Mouse (Mus musculus) stomach, embryonic 15.5 days (tissue): Measurements from ENCODE around the gene Slc18b1. TPM values are rescaled to one million over a fixed set of nuclear protein-coding genes. Genes with fewer than 3 reads are reported as not detected.

ENCODE experiments used
- ATAC-seq: fragments of 200-750 bp; cut with Nextera tagmentation; 2 replicates; pipeline ENCODE4 v1.8.0; 2017; ENCODE audit warnings: low read depth, moderate number of reproducible peaks, moderate TSS enrichment; ENCODE audit not compliant: insufficient read depth, low FRiP score
- H3K27ac ChIP-seq: fragments of 300-500 bp; sonication (generic); 2 replicates; pipeline ENCODE4 v1.5.1; 2015; ENCODE audit warnings: mild to moderate bottlenecking, inconsistent platforms
- H3K27me3 ChIP-seq: fragments of 300-500 bp; sonication (generic); replicated peaks from 2 replicates; pipeline ENCODE4 v1.6.1; 2015; ENCODE audit warnings: inconsistent platforms
- H3K36me3 ChIP-seq: fragments of 300-500 bp; sonication (generic); 2 replicates; pipeline ENCODE4 v1.6.1; 2015; ENCODE audit warnings: inconsistent platforms
- H3K4me1 ChIP-seq: fragments of 300-500 bp; sonication (generic); 2 replicates; pipeline ENCODE4 v1.6.1; 2015; ENCODE audit warnings: inconsistent platforms
- H3K4me2 ChIP-seq: fragments of 300-500 bp; sonication (generic); 2 replicates; pipeline ENCODE4 v1.6.1; 2015; ENCODE audit warnings: mild to moderate bottlenecking, inconsistent platforms
- H3K4me3 ChIP-seq: fragments of 300-500 bp; sonication (generic); replicated peaks from 2 replicates; pipeline ENCODE4 v1.5.1; 2015; ENCODE audit warnings: inconsistent platforms
- H3K9ac ChIP-seq: fragments of 300-500 bp; sonication (generic); 2 replicates; pipeline ENCODE4 v1.6.1; 2015; ENCODE audit warnings: inconsistent platforms
- H3K9me3 ChIP-seq: fragments of 300-500 bp; sonication (generic); 2 replicates; pipeline ENCODE4 v1.6.1; 2016; ENCODE audit warnings: inconsistent platforms
- WGBS: fragments of 180-500 bp; shearing (Covaris S2); methylation state at CpG from one replicate; pipeline ENCODE4 v1.1.7; 2015; 5-methylcytosine and 5-hydroxymethylcytosine counted together
- polyA plus RNA-seq: library from polyadenylated mRNA; unstranded; fragments of >200 nt; fragmentation: Nextera tagmentation; extraction: Ambion mirVana; gene quantifications from 2 replicates; pipeline ENCODE4 v1.2.1, GENCODE M21; 2015

The Slc18b1 gene
- polyA plus RNA-seq, 1 experiment from 2014 or later: 14.8 TPM

GRCm38 (mm10) chr10:23852096-23852495 is 55.3 kb downstream of the Slc18b1 start:
- no peak for ATAC-seq
- Histone ChIP-seq H3K9me3 (no peaks in the 10 kb centered on the region), H3K27ac (no peak overlapping the region)

GRCm38 (mm10) chr10:23864362-23865312 is 67.9 kb downstream of the Slc18b1 start:
- Histone ChIP-seq H3K9ac (no peak overlapping the region), H3K4me2 (no peak overlapping the region), H3K27me3 (no peaks in the 10 kb centered on the region), H3K4me1 (no peaks in the 10 kb centered on the region), H3K27ac (no peak overlapping the region), H3K9me3 (no peaks in the 10 kb centered on the region), H3K4me3 (no peak overlapping the region), H3K36me3 (no peaks in the 10 kb centered on the region)
- 65% methylated on average over 9 of the region's 9 CpGs for WGBS
- ATAC-seq: no peak

More at GRCm38 (mm10) chr10:23852096-23852495, 55.3 kb downstream of the Slc18b1 start:
- H3K4me2 ChIP-seq: no peak overlapping the region
- WGBS: 82% methylated on average over 2 of the region's 2 CpGs
- H3K4me3 ChIP-seq: no peak overlapping the region
- no peaks in the 10 kb centered on the region for H3K36me3 ChIP-seq
- H3K4me1 ChIP-seq: no peaks in the 10 kb centered on the region
- no peak overlapping the region for H3K9ac ChIP-seq
- no peaks in the 10 kb centered on the region for H3K27me3 ChIP-seq

Other genes starting within 250 kb of the Slc18b1 start
- 150 and 170 TPM in 2 replicates for gene Rps12, start 9.7 kb upstream of the Slc18b1 start, polyA plus RNA-seq
- gene Vnn3, start 54.5 kb downstream of the Slc18b1 start, polyA plus RNA-seq: 0.41 and 0.67 TPM in 2 replicates
- gene Vnn1, start 97.7 kb downstream of the Slc18b1 start, polyA plus RNA-seq: 3.0 and 4.1 TPM in 2 replicates
- gene Taar1, start 123.4 kb downstream of the Slc18b1 start, polyA plus RNA-seq: not detected in 2 replicates
- not detected in 2 replicates for gene Taar2, start 141.6 kb downstream of the Slc18b1 start, polyA plus RNA-seq
- gene Taar3, start 152.6 kb downstream of the Slc18b1 start, polyA plus RNA-seq: not detected in 2 replicates
- not detected in 2 replicates for gene Taar4, start 163.5 kb downstream of the Slc18b1 start, polyA plus RNA-seq
- gene Taar5, start 173.7 kb downstream of the Slc18b1 start, polyA plus RNA-seq: not detected in 2 replicates
- not detected in 2 replicates for gene Taar6, start 188.7 kb downstream of the Slc18b1 start, polyA plus RNA-seq
- gene Taar7a, start 196.5 kb downstream of the Slc18b1 start, polyA plus RNA-seq: not detected in 2 replicates
- not detected in 2 replicates for gene Taar7b, start 203.0 kb downstream of the Slc18b1 start, polyA plus RNA-seq
- not detected in 2 replicates for gene Taar7d, start 230.2 kb downstream of the Slc18b1 start, polyA plus RNA-seq
- not detected in 2 replicates for gene Taar7e, start 240.6 kb downstream of the Slc18b1 start, polyA plus RNA-seq